Mouse (Mus musculus): ENCODE measurements around the gene Sphk1.
A peak's percentile ranks its signal among the peaks of the same experiment; 100 is the strongest.

Gene Sphk1

DNA sequence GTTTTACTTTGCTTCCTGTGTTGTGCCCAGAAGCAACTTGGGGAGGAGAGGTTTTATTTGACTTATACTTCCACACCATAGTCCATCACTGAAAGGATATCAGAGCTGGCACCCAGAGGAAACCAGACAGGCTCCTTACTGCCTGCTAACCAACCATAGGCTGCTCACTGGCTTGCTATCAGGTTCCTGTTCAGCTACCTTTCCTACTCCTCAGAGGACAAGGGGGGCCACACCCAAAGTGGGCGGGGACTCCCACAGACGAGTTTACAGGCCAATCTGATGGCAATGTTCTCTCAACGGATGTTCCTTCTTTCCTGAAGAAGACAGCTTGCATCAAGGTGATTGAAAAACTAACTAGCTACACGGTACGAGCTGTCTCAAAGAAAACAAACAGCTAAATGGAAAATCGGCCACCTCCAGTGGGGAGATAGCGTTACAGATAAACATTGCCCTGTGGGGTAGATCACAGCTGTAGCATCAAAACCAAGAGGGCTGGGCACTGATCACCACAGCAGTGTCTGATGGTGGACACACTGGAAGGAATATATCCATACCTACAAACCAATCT, 19.3 kb upstream of the Sphk1 start:
- no peak for DNase-seq

DNA sequence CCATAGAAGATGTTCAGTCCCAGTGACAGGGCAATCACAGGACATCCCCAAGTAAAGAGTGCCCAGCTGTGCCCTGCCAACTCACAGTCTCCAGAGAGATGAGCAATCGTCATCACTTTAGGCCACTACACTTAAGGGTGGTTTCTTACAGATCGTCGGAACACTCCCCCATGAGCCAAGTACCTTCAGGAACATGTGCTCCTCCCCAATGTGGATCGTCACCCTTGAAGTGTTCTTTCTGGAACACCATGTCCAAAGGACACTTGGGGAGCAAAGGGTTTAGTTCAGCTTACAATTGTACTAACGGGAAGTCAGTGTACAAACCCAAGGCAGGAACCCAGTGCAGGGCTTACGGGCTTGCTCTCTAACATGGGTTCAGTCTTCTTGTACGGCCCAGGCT, 18.6 kb upstream of the Sphk1 start:
- no peak for DNase-seq

DNA sequence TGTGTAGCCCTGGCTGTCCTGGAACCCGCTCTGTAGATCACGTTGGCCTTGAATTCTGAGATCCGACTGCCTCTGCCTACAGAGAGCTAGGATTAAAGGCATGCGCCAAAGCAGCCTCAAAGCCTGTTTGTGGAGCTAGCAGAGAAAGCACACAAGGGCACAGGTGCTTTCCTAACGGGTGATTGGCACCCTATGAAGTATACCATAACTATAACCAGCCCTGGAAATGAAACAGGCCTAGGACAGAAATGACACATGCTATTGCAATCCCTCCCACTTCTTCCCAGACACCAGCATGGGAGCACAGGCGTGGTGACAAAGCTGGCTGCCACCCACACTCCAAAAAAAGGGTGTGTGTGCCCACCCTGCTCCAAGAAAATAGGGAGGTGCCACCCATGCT, 17.7 kb upstream of the Sphk1 start:
- no peak for DNase-seq

DNA sequence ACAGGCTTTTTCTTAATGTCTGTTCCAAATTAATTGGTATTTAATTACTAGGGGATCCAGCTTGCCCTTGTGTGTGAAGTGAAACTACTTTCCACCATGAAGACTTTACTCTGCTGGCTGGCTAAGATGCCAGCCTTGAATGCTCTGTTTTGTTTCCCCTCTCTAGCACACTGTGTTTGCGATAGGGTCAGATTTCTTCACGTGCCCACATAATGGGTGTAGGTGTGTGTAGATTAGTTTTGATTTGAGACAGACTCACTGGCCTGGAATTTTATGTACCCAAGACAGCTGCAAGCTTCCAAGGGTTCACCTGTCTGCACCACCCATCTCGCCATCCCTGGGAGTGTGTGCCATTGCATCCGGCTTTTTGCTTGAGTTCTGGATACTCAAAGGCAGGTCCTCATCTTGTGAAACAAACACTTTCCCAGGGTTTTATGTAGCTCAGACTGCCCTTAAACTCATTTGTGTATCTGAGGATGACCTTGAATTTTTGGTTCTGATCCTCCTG, 17.1 kb upstream of the Sphk1 start:
- no peak for DNase-seq

DNA sequence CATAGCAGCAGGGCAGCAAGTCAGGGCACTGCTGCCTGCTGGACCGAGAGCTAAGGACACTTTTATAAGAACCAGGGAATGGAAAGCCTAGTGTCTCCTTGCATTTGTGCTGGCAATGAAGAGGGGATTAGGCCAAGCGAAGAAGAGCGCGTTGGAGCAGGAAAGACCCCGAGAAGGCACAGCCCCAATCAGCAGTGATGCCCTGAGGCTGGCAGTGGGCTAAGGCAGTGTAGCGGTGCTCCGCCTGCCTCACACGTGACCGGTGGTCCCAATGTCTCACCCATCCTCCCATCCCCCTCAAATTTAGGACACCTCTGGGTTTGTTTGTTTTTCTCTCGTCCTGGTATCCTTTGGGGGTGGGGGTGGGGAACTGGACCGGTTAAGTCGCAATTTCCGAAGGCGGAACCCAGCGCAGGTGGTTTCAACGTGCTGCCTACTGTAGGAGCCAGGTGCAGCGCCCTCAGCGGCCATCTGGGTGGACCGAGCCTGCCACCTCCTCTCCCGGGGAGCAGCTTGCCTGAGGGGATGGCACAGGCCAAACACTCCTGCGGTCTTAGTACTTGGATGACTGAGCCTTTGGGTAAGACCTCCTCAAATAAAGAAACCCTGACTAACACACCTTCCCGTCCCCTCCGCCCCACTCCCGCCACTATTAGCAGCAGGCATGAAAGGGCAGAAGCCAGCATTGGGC, 15.2 kb upstream of the Sphk1 start:
- DNase-seq = peak; percentile 71

DNA sequence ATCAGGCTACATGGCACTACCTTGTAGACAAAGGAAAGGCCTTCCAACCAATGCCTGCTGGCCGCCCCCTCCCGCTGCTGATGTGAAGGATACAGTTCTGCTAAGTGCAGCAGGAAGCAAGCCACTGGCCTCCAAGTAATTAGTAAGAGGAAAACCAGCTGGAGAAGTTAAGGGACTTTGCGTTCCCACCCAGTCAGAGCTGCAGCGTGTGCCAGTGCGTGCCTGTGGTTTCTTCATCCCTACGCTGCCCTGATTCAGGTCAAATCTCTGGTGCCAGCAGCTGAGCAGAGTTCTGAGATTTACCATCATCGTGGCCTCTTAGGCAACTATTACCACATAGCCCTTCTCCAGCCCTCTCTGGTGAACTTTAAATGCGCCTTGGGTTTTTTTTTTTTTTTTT, 12.2 kb upstream of the Sphk1 start:
- no peak for DNase-seq

DNA sequence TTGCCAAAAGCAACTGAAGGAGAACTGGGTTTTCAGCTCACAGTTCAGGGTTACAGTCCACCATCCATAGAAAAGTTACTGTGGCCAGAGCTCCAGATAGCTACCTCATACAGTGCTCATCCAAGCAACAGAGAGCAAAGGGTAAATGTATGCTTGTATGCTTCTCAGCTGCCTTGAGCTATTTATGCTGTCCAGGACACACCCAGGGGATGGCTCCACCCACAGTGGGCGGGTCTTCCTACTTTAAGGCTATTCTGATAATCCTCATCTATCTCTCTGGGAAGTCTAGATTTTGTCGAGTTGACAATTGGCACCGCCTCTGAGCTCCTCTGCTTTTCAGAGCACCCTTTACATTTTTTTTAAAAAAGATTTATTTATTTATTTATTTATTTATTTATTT, 9.6 kb upstream of the Sphk1 start:
- peak; percentile 38 for DNase-seq

DNA sequence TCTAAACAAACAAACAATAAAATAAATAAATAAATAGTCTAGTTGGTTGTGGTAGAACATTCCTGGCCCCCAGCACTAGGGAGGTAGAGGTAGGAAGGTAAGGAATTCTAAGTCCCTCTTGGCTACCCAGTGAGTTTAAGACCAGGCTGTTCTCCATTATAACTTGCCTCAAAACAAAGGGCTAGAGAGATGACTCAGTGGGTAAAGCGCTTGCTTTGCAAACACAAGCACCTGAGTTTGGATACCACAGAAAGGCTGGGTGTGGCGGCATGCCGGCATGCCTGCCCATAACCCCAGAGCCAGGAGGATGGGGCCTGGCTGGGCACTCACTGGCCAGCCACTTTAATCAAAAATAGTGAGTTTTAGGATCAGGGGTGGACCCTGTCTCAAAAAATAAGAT, 8.7 kb upstream of the Sphk1 start:
- DNase-seq = no peak

DNA sequence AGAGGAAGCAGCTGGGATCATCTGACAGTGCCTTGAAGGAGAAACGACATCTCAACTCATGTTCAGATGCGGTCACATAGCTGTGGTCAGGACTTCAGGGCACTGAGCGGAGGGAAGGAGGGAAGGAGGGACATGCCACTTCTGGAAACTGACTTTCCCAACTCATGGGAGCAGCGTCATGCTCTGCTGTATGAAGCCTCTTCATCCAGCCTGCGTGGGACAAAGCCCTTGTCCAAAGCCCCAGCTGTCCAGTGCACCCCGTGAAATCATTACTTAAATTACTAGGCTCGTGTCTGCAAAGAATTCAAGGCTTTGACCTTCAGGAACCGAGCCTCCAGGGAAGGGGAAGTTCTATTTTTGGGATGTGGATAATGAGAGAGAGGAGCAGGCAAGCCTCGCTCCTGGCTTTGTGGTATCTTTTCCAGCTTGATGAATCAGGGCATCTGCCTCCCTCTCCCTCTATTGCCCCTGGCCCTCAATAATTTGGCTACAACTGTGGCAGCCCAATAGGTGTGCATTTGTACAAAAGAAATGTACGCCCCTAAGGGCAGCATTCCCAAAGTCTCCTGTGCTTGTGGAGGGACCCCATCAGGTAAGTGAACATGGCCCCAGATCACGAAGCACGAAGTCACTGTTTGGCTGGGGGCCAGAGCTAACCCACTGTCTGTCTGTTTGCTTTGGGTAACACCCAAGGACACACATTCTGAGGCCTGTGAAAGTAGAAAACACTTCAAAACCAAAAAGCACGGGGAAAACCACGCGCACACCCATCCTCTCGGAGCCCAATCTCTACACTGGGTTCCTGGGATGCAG, 7.6 kb upstream of the Sphk1 start:
- DNase-seq = no peak

DNA sequence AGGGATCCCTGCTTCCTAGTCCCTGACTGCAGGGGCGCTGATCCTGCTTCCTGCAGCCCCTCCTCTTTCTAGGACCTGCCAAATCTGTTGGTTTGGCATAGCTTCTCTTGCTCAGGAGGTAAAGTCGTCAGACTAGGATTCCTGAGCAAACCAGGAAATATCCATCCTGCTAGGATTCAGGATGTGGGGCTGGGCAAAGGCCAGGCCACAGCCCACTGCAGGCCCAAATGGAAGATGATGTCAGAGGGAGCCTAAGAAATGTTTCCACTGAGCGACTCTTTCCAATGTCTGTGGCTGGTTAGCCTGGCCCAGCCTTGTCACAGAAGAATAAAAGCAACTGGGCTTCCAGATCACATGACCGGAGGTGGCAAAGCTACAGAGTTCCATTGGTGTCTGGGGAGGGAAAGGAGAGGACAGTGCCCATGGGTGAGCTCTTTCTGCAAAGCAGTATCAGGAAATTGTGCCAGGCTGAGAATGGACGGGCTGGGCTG, 7.0 kb upstream of the Sphk1 start:
- DNase-seq = no peak

DNA sequence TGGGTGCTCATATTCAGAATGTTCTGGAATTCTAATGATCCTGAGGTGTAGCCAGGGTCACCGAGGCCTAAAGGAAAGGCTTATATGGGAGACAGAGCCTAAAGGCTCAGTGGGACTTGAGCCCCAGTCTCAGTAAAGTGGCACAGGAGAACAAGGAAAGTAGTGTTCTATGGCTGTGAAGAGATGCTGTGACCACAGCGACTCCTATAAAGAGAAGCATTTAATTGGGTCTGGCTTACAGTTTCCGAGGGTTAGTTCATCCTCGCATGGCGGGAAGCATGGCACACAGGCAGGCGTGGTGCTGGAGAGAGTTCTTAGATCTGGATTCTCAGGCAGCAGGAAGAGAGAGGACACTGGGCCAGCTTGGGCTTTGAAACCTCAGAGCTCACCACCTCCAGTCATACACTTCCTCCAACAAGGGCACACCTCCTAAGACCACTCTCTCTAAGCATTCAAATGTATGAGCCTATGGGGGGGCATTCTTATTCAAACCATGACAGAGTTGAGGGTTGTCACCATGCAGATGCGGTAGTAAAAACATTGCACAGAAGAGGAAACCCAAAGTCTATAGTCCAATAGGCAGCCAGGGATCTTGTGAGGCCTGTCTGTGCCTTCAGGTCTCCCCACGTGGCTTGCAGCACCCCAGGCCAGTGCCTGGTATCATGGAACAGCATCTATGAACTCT, 1.9 kb upstream of the Sphk1 start:
- DNase-seq = peak; percentile 51

DNA sequence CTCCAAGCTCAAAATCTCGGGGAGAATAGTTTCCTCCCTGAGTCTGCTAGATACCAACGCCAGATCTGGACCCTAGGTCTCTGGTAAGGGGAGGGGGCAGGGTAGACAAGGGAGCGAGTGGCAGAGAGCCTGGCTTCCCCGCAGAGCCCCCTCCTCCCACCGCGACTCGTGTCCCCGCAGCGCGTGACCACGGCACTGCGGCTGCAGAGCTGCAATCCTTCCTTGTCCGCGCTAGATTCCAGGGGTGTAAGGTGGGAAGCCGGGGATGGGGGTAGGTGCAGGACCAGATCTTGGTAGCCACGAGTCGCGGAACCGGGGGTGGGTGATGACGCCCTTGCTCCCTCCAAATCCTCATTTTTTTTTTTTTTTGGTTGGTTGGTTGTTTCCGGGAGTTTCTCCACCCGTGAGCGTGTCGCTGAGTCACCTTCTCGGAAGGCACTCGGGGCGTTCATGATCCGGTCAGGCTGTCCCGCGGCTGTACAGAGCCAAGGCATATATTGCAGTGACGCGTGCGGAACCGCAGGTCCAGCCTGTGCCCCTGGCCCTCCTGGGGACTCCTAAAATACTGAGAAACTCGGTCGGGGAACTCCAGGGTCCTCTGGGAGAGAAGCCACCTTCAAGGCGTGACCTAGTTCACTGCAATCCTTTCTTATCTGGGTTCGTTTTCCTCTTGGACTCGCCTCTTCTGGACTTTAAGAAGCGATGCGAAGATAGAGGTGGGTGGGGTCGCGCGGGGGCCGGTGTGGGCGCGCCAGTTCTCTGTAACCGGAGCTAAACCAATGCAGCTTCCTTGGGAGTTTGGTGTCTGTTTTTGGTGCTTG, 856 bp downstream of the Sphk1 start:
- peak; percentile 58 for DNase-seq

DNA sequence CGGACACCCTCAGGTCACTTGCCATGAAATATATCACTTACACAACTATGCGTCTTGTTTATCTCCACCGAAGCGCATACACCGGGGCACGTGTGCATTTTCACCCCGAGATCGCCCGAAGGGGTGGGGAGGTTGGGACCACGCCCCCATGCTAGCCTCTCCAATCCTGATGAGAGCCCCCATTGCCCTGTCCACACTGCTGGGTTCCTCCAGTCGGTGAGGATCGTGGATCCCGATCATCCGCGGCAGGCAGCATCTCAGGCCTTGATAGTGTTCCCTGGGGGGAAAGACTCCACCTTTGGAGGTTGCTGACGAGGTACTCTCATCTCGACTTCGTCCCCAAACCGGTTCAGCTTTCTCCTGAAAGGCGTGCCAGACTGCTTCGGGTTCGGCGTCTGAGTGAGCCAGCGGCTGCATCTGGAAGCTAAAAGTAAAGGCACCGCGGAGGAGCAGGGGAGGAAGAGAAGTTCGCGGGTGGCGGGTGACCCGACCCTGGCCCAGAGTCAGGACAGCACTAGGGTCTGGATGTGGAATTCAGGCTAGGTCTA, 1.6 kb downstream of the Sphk1 start:
- DNase-seq = peak; percentile 69

DNA sequence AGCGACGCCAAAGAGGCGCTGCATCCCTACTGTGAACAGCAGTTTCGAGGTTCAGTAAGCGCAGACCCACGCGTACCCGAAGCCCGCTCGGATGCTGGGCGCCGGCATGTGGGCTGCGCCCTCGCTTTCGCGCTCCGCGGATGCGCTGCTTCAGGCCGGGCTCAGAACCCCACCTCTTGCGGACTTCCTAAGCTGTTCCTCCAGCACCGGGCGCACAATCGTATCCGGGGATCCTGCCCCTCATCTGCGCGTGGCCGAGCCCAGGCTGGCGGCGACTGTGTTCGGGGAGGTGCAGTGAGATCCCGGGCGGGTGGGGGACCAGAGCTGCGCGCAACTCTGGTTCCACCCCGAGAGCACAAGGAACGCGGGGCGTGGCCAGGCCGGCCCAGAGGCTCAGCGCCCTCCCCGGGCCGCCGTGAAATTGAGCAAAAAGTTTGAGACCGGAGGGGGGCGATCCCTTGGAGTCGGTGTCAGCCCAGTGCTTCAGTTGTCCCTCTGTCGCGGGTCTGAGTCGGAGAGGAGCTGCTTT, 2.1 kb downstream of the Sphk1 start:
- peak; percentile 74 for DNase-seq

DNA sequence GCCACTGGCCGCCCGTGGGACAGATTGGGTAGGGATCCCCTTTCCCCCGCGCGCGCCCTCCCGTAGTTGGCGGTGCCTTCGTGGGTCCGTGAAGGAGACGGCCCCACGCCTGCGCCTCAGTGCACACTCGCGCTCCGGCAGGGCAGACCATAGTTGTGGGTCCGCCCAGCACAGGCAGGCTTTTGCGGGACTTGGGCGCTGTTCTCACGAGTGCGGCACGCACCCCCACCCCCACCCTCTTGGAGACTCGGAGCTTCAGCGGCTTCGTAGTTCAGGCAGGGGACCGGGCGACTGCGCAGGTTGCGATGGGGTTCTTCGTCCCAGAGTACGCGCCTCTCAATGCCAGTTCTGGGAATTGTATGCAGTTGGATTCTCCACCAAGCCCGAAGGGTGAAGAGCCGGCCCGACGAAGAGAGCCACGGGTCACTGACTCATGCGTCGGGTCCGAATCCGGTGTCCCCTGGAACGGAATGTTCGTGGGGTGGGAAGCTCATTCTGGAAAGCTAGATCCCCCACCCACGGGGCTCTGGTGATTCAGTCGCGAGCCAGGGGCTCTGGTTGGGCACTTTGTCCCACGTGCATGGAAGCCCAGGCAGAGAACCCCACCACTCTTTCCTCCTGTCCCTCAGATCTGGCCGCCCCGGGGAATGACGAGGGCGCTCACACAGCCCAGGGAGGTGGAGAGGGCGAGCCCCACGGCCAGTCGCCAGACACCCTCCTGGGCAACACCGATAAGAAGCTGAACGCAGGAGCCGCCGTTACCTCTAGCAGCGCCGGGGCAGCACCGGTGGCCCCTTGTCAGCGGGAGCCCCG, 2.8 kb downstream of the Sphk1 start:
- DNase-seq = peak; percentile 54

DNA sequence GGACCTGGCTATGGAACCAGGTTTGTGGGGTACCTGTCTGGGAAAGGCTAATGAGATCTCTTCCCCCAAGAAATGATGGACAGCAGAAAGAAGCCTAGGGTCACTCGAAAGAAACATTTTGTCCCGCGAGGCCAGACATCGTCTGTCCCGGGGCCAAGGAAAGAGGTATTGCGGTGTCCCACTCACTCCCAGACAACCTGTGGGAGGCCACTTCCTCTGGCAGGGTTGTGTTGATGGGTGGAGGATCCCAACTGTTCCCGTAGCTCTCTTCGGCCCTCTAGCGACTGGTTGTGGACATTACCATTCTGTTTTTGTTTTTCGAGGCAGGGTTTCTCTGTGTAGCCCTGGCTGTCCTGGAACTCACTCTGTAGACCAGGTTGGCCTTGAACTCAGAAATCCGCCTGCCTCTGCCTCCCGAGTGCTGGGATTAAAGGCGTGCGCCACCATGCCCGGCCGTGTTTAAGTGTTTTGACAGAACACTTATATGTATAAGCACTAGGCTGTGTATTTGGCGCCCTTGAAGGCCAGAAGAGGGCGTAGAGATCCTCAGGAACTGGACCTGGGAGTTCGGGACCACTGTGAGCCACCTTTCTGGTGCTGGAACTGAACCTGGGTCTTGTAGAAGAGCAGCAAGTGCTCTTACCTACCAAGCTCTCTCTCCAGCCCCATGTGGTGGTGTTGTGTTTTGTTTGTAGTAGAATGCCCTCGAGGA, 3.6 kb downstream of the Sphk1 start:
- DNase-seq = peak; percentile 90

DNA sequence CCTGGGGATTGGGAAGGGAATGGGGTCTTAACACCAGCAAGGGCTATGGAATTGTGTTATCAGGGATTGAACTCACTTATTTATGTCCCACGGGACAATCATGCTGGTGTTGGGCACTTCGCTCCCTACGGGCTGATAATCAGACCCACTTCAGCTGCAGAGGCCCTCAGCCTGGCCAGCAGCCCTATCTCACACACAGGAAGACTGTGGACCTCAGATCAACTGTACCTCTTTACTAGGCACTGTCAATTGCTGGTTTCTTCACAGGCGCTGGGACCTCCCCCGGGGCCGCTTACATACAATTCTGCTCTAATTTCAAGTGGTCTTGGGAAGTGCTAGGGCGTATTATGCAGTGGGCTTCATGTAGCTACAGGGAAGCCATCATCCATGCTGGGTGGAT, 6.0 kb downstream of the Sphk1 start:
- DNase-seq = no peak

DNA sequence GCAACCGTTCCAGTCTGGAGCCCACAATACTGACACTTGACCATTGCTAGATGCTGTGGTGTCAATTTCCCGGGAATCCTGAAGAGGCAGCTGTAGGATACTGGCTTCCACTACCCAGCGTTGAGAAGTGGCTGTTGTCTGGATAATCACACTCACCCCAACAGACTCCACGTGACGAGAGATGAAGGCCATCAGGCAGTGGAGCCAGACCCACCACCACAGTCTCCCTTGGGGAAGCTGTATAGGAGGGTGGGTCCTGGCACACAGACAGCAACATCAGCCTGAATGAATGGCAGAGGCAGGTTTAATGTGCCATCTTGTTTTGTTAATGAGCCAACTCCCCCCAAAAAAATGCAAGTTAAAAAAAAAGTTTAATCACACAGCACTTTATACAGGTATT, 6.7 kb downstream of the Sphk1 start:
- DNase-seq = no peak

DNA sequence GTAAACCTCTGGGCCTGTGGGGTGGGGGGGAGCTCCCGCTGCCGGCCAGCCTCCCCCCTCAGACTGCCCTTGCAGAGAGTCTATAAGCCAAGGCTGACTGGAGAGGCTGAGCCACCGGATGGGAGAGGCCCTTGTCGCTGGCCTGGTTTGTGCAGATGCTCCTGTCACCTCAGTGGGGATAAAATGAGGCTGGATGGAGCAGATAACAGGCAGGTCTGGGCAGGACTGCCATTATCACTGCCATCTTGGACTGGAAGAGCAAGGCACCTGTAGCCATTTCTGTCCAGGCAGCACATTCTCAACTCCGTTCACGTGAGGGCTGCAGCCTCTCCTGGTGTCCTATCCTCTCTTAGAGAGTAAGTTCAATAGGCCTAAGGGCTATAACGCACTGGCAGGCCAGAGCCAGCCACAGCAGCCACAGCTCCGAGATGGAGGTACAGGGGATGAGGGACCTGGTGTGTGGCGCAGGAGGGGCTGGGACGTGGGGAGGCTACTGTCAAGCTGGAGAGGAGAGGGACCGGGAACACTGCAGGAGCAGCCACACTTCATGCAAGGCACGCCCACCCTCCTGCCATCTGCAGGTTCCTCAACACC, 7.5 kb downstream of the Sphk1 start:
- DNase-seq = no peak

DNA sequence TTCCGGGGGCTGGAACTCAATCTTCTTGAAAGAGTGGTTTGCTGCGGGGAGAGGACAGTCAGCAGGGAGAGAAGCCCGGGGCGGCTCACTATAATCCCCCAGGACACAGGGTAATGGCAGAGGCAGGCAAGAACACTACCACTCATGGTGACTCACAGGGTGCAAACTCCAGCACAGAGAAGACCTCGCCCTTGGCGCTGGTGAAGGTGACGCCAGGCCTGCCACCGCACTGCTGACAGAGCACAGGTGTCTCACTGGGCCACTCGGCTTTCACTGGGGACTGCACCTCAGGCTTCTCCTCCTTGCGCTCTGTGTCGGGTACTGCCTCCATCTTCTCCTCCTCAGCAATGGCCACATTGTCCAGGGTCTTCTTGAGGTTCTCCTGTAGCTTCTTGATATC, 10.5 kb downstream of the Sphk1 start:
- no peak for DNase-seq
